Mouse (Mus musculus) megakaryocyte, embryonic 14.5 days (primary cell): ENCODE results near the gene Nrip1.

Source experiments
- FLI1 ChIP-seq: IDR thresholded peaks from 2 replicates; pipeline ENCODE4 v1.6.1; 2012; ENCODE audit warnings: low read length, inconsistent platforms, mixed read lengths
- GATA1 ChIP-seq: IDR thresholded peaks from 3 replicates; pipeline ENCODE4 v1.6.1; 2012; ENCODE audit warnings: mixed read lengths, low read length, inconsistent platforms, borderline replicate concordance

DNA sequence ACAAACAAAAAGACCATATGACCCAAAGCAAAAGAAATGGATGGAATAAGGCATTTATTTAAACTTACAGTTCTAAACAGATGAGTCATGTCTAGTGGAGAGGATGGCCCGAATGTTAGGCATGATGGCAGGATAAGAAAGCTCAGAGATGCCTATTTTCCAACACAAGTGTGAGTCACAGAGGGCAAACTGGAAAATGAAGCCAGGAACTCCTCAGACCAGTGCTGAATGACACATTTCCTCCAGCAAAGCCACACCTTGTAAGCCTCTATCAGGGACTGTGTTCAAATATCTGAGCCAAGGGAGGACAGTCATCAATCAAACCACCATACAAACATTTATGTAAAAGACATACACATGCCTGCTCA, 35.7 kb upstream of the Nrip1 start:
- TF ChIP-seq FLI1 = no peak
- TF ChIP-seq GATA1 = no peak
